Mouse (Mus musculus) kidney, adult 11 months (tissue): ENCODE data around the gene H2-Eb2.

Experiments used
- DNase-seq: peaks from one replicate; pipeline ENCODE4 v3.0.0; 2022

Gene H2-Eb2

DNA sequence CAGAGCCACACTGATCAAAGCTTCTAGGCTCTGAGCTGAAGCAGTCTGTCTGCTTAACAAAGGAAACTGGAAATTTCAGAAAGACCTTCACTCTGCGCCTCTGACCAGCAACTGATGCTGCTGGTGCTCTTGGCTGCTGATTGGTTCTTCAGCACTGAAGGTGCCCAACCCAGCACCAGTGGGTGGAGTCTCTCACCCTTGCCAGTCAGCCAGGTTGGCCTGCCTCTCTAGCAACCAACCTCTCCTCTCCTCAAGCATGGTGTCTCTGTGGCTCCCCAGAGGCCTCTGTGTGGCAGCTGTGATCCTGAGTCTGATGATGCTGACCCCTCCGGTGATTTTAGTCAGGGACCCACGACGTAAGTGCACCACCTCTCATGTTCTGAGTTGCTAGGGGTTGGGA lies at the start of gene H2-Eb2:
TSS of gene H2-Eb2 (plus strand) at position 230 of the 400 bp plus-strand sequence.
- no peak for DNase-seq

DNA sequence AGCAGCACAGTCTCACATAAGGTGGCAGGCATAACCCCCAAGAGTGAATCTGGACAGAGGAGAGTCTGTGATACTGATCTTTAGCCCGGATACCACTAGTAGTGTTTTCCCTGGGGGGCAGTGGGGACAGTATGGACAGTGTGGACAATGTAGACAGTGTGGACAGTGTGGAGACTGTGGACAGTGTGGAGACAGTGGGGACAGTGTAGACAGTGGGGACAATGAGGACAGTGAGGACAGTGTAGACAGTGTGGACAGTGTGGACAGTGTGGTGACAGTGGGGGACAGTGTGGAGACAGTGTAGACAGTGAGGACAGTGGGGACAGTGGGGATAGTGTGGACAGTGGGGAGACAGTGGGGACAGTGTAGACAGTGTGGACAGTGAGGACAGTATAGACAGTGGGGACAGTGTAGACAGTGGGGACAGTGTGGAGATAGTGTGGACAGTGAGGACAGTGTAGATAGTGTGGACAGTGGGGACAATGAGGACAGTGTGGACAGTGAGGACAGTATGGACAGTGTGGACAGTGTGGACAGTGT lies 44.9 kb upstream of the H2-Eb2 start:
- DNase-seq = no peak

- no peak for DNase-seq
These were observed 43.6 kb upstream of the H2-Eb2 start for GRCm38 (mm10) chr17:34281836-34282235.

DNA sequence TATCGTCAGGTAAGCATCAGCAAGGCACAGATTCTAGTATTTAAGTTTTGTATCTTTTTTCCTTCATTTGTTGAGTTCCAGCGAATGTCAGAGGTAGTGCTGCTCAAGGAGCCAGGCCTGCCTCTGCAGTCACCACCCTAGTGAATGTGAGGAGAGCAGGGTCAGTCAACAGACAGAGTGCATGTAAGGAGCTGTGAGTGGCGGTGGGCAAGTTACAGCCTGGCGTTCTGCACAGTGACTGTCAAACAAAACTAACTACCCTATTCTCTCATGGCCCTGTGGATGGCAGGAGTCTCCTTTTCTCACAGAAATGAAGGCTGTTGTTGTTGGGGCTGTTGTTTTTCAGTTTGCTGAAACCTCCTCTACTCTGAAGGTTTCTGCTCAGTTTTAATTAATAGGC lies 40.1 kb upstream of the H2-Eb2 start:
- DNase-seq = no peak

DNA sequence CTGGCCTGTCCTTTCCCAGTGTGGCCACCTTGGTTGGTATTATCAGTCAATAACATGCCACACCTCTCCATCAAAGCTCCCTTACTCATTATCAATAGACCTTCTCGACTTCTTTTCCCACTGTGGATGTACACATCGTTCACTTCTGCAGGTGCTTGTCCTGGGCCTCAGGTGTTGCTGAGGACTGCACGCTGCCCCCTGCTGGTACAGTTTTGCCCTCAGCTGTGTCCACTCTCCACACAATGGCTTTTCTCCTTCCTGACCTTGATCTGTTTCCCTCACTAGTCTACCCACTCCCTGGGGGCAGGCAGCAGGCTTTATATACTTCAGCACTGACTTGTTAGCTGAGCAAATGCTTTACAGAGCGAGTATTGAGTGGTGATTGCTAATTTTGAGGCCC lies 39.6 kb upstream of the H2-Eb2 start:
- DNase-seq = no peak

- DNase-seq = no peak
These were observed 39.0 kb upstream of the H2-Eb2 start for GRCm38 (mm10) chr17:34286501-34286900.

- no peak for DNase-seq
These were observed 38.5 kb upstream of the H2-Eb2 start for GRCm38 (mm10) chr17:34286999-34287398.

- peak; percentile 87 for DNase-seq
These were observed 37.8 kb upstream of the H2-Eb2 start, which contains the start of gene H2-Aa for GRCm38 (mm10) chr17:34287648-34288047. TSS of gene H2-Aa (minus strand) at chr17:34287823.

DNA sequence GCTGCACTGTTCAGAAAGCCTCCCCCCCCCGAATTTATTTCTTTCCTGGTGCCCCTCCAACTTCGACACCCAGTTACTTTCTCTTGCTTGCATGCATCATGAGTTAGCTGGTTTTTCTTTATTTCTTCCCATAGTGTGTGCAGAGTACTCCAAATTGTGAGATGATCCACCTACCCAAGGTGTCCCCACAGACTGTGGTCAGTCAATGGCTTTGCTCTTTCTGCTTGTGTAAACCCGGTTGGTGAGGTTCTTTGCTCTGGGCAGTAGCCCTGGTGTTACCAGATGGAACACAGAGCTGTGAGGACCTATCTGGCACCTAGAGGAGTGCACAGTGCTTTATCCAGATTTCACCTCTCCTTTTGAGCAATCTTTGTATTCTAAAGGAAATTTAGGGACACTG lies 37.3 kb upstream of the H2-Eb2 start:
- no peak for DNase-seq

- DNase-seq = peak; percentile 73
These were observed 33.9 kb upstream of the H2-Eb2 start for GRCm38 (mm10) chr17:34291609-34292008.

DNA sequence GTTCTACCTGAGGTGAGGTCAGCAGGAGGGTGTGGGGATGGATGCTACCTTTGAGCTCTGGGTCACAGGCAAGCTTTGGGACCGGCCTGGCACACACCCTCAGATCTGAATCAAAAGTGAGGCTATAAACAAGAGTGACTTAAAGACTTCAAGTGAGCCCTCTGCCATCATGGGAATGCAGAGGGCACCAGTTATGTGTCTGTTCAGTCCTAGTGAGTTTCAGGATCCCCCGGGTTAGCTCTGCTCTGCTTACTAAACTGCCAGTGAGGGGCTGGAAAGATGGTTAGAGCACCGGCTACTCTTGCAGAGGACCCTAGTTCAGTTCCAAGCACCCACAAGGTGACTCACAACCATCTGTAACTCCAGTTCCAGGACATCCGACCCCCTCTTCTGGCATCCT lies 32.9 kb upstream of the H2-Eb2 start:
- no peak for DNase-seq

GRCm38 (mm10) chr17:34293533-34293932 lies 31.9 kb upstream of the H2-Eb2 start:
- DNase-seq = no peak

DNA sequence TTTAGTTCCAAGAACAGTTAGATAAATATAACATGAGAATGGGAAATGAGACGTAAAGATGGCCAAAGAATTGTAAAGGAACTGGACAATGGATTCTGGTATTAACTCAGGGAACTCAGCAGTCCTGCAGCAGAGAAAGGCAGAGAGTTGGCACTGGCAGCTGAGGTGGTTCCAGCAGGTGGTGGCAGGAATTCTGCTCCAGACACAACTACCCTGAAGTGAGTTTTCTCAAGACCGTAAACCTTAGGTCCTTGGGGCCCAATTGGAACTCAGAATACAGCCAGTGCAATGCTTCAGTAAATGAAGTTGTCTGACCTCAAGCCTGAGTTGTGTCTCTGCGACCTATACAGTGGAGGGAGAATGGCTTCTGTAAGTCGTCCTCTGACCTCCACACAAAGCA lies 31.2 kb upstream of the H2-Eb2 start:
- DNase-seq = no peak

GRCm38 (mm10) chr17:34295307-34295706 lies 30.2 kb upstream of the H2-Eb2 start:
- no peak for DNase-seq

- peak; percentile 52 for DNase-seq
These were observed 29.3 kb upstream of the H2-Eb2 start for GRCm38 (mm10) chr17:34295891-34296794.

GRCm38 (mm10) chr17:34299356-34299755 lies 26.1 kb upstream of the H2-Eb2 start:
- DNase-seq = no peak

DNA sequence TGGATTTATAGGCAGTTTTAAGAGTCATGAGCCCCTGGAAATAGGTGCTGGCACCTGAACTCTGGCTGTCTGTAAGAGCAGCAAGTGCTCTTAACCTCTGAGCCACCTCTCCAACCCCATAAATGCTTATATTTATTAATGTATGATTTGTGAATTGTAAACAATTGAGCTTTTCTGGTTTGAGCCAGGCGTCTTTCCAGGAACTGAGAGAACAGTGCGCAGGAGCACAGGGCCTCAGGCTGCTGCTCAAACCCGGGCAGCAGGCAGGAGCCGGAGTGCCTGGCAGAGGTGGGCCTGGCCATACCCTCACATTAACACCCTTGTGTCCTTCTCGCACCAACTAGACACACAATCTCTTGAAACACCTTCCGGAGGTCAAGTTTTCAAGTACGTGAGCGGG lies 25.4 kb upstream of the H2-Eb2 start:
- DNase-seq = no peak

DNA sequence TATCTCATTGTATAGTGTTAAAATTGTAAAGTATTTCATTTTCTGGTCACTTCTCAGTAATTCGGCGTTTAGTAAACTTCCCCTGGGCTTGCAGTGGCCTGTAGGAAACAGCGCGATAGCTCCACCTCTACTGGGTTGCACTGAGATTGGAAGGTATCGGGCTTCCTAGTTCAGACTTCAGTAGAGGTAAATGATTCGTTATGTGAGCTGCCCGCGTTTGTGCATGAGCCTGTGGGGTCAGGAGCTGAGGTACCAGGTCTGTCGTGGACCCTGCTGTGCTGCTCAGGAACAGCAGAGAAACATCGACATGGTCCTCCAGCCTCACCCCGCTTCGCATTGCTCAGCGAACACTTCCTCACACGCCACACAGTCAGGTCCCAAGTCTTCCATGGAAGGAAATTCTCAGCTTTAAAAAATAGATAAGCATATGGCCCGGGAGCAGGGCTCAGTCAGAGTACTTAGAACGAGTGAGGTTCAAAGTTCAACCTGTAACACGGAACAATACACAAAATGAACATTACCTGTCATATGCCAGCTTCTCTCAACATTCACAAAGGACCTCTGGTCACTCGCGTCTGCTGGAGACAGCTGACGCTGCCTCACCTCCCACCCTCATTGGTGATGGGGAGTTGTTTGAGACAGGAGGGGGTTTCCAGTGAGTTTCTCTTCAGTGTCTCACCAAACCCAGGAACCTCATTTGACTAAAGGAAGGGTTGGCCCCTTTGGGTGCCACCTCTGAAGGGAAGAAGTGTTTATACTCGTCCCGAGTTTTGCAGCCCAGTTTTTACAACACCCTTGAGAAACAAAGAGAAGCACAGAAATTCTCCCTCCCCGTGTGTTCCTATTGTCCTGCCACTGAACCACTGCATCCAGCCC lies 24.5 kb upstream of the H2-Eb2 start:
- no peak for DNase-seq

DNA sequence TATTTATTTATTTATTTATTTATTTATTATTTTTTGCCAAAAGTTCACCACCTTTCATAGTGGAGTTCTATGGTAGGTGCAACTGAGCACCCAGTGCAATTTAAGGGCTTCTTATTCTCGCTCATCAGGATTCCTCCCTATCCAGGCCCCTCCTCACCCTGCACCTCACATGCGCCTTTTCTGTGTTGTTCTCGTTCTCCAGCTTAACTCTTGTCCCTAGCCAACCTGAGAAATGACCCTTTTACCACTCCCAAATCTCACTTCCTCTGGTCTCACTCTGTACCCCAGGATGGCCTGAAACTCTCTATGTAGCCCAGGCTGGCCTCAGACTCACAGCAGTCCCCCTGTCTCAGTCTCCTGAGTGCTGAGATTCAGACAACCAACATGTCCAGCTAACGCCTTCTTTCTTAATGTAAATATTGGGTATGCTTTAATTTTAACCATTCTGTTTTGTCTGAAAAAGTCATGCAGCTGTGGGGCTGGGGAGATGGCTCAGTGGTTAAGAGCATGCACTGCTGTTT lies 23.7 kb upstream of the H2-Eb2 start:
- no peak for DNase-seq

- DNase-seq = no peak
These were observed 21.7 kb upstream of the H2-Eb2 start for GRCm38 (mm10) chr17:34303789-34304188.

GRCm38 (mm10) chr17:34304751-34305150 lies 20.7 kb upstream of the H2-Eb2 start:
- peak; percentile 71 for DNase-seq

- DNase-seq = peak; percentile 89
These were observed 20.0 kb upstream of the H2-Eb2 start, which contains the start of gene H2-Eb1 for GRCm38 (mm10) chr17:34305380-34306030. TSS of gene H2-Eb1 (plus strand) at chr17:34305867.

DNA sequence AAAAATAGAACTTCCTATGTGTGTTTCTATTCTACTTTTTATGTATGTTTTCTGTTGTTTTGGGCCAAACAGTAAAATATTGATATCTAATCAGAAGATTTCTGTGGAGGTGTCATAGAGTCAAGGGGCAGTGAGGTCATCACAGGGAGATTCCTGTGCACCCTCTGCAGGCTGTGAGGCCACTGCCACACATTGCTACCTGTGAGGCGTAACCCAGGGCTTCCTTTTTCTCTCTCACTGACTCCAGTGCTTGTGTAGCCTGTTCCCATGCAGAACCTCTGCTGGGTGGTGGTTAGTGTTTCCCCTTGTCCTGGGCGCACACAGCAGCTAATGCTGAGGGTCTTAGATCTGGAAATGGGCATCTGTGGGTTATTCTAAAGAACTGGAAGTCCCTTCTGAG lies 19.1 kb upstream of the H2-Eb2 start:
- DNase-seq = no peak
